In genomic region chr5:115014570-115014969, GRCm38 (mm10) we compare ENCODE assay signal across 13 mouse cellular contexts. TPM values are rescaled to one million over a fixed set of nuclear protein-coding genes. Genes with fewer than 3 reads are reported as not detected.
A peak's percentile ranks its signal among the peaks of the same experiment; 100 is the strongest.
DNase-seq lines count a peak whose midpoint lies in the region.
"Had no signal": no experiment of that assay in that cellular context is flagged by ENCODE, and none has a peak within 500 bp of the region (broad histone marks: within the 10 kb centered on the region; RNA-seq: fewer than 3 reads in every experiment).

No protein-coding gene starts in this region.

- peak; percentile 91 for DNase-seq in heart, adult 11 months
- DNase-seq in heart, postnatal 25 days (ENCODE audit: low spot score) = no peak
- peak; percentile 25 for DNase-seq in ovary, postnatal 36 days (ENCODE audit: low spot score)
- no peak for DNase-seq in ovary, postnatal 10 days (ENCODE audit: low spot score)
- DNase-seq in heart, postnatal 10 days = peak; percentile 44 to 53
- peak; percentile 34 for DNase-seq in yolk sac, embryonic 10.5 days (ENCODE audit: low spot score)
- no peak for DNase-seq in embryo, embryonic 10.5 days (ENCODE audit: low spot score)
- DNase-seq in gastrocnemius, adult 8-10 months (ENCODE audit: low spot score in 2 of 2) = no peak
- DNase-seq: kidney, postnatal 14 days; thymus, postnatal 25 days had no signal

- intact Hi-C loops in heart, postnatal 25 days (cut with DNase I) = no loop called here
- intact Hi-C loops in heart, postnatal 10 days (cut with DNase I) = no loop called here

RNA-seq across cellular contexts. Expression of gene Sppl3, which starts 3.6 kb away (rescaled TPM):
- total RNA-seq in heart, postnatal 25 days (2021) = 10 to 100 TPM; 34.8 to 35.5 TPM
- total RNA-seq in heart, postnatal 10 days (2021) = 10 to 100 TPM; 51.9 to 56.5 TPM
- 10 to 100 TPM; 18.2 to 20.9 (median 20.0) TPM for total RNA-seq in gastrocnemius, adult 8-10 months (2022)

RNA-seq across cellular contexts. Expression of gene Hnf1a, which starts 43.7 kb away (rescaled TPM):
- total RNA-seq in heart, postnatal 25 days (2021) = not detected
- not detected for total RNA-seq in heart, postnatal 10 days (2021)
- total RNA-seq in gastrocnemius, adult 8-10 months (2022) = not detected
- total RNA-seq: common myeloid progenitor, adult 5-6 weeks; gastrocnemius, adult 18-20 months; left cerebral cortex, adult 18-20 months had no signal

Comparison
In these comparisons a context has a peak if more than half of its experiments do, and no peak if none do; other contexts are left out.
1. DNase-seq: peak in heart, adult 11 months (single experiment), ovary, postnatal 36 days (single experiment), heart, postnatal 10 days (2 of 2) and yolk sac, embryonic 10.5 days (single experiment); none in heart, postnatal 25 days (single experiment), ovary, postnatal 10 days (single experiment), embryo, embryonic 10.5 days (single experiment) and gastrocnemius, adult 8-10 months (0 of 2).